Mouse (Mus musculus) liver, adult 2 months (tissue): ENCODE measurements at regions not wholly inside any gene's neighbourhood (a gene's known extent, or its start where the extent isn't known, plus 50 kb on each side); places are given as distances from the start of the nearest gene placed in this dataset.

Experiments used
- CTCF ChIP-seq: fragments of 200-500 bp; IDR thresholded peaks from 2 replicates; pipeline ENCODE4 v1.5.1; 2011; ENCODE audit warnings: low read depth, low read length, control low read depth
- POLR2A ChIP-seq: fragments of 200-500 bp; IDR thresholded peaks from 2 replicates; pipeline ENCODE4 v1.6.1; 2011; ENCODE audit warnings: low read length, control low read depth; ENCODE audit not compliant: insufficient read depth; ENCODE audit errors: extremely low read depth

GRCm38 (mm10) chr4:142838363-142838964 is 374.3 kb downstream of the Prdm2 start:
- TF ChIP-seq POLR2A, result no peak
- no peak for TF ChIP-seq CTCF
